Mouse (Mus musculus): ENCODE data around the gene Gpn3. TPM values are rescaled to one million over a fixed set of nuclear protein-coding genes. Genes with fewer than 3 reads are reported as not detected.

Gene Gpn3
- polyA plus RNA-seq, 1 experiment from 2014 or later, result 45.7 TPM

- no peaks in the 10 kb centered on the region for H3K36me3 ChIP-seq
- H3K4me1 ChIP-seq (replicated peaks), result peaks cover 18% of the 10 kb centered on the region
- no peaks in the 10 kb centered on the region for H3K9me3 ChIP-seq
- peak; percentile 94 for ATAC-seq (ENCODE audit: low FRiP score, low read depth)
- H3K9ac ChIP-seq, result peak within 1 kb of the TSS; percentile 79
- peak within 1 kb of the TSS; percentile 91 for H3K27ac ChIP-seq (replicated peaks)
- peak within 1 kb of the TSS; percentile 79 for H3K4me2 ChIP-seq
- H3K4me3 ChIP-seq, result peak within 1 kb of the TSS; percentile 71
- WGBS, result 2% methylated on average over 51 of the region's 51 CpGs
- H3K27me3 ChIP-seq, result no peaks in the 10 kb centered on the region
Observed at GRCm38 (mm10) chr5:122353807-122354491, 17.7 kb upstream of the Gpn3 start, which contains the start of the genes Rad9b and Vps29. Rad9b (minus strand) TSS chr5:122354233. Vps29 (plus strand) TSS chr5:122354369.

DNA sequence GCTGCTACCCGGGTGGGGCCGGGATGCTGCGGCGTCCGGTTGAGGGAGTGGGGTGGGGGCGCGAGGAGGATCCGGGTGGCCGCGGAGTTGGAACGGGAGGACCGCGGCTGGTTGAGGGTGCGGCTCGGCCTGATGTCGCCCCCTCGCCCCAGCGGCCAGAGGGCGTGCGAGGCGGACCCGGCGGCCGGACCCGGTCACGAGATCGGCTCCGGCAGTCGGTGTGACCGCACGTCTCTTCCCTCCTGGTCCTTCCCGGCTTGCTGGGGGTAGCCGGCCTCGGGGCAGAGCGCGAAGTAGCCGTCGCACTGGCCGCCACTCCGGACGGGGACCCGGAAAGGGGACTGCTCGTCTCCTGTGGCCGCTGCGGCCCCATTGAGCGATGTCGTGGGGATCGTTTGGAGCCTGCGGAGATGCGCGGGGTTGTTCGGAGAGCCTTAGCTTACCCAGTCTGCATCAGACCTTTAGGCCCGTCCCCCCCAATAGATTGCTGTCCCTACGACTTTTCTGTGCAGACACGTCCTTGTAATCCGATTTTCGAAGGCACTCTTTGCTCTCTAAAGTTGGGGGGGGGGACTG lies 17.1 kb upstream of the Gpn3 start:
- Histone ChIP-seq H3K9ac (peak overlapping the region; percentile 79), H3K9me3 (no peaks in the 10 kb centered on the region), H3K27me3 (no peaks in the 10 kb centered on the region), H3K36me3 (no peaks in the 10 kb centered on the region), H3K27ac (replicated peaks) (peak overlapping the region; percentile 91), H3K4me3 (peak overlapping the region; percentile 71), H3K4me2 (peak overlapping the region; percentile 70), H3K4me1 (replicated peaks) (peaks cover 18% of the 10 kb centered on the region)
- under 1% methylated on average over 51 of the region's 57 CpGs for WGBS
- ATAC-seq (ENCODE audit: low FRiP score, low read depth), result peak; percentile 83

DNA sequence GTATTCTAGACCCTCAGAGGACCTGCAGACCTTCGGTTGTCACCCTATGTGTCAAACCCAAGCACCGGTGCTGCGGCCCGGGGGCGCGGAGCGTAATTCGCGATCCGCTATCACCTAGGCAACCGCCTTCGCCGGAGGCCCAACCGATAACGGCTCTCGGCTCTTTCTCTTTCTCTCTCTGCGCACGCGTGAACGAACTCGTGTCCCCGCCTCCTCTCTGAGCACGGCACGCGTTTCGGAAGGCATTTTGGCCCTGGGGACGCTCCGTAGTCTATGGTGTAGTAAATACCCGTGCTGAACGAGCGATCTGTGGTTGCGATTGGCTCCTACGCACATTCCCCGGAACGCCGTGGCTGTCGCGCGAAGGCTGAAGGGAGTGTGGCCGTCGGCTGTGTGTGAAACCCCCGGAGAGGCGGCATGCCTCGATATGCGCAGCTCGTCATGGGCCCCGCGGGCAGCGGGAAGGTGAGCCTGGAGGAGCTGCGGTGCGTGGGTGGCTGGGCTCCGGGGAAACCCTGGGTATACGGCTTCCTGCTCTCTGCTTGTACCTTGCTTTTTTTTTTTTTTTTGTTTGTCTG lies 605 bp downstream of the Gpn3 start, which contains the start of gene Fam216a:
Gene Fam216a, minus strand, starts transcription at position 173 of the 578 bp plus-strand sequence.
- peak; percentile 96 for ATAC-seq (ENCODE audit: low FRiP score, low read depth)
- Histone ChIP-seq H3K27ac (replicated peaks) (peak within 1 kb of the TSS; percentile 98), H3K4me3 (peak within 1 kb of the TSS; percentile 88), H3K36me3 (peaks cover 31% of the 10 kb centered on the region), H3K4me1 (replicated peaks) (peaks cover 30% of the 10 kb centered on the region), H3K27me3 (no peaks in the 10 kb centered on the region), H3K9ac (peak within 1 kb of the TSS; percentile 87), H3K4me2 (peak within 1 kb of the TSS; percentile 66), H3K9me3 (no peaks in the 10 kb centered on the region)
- under 1% methylated on average over 53 of the region's 53 CpGs for WGBS

- Histone ChIP-seq H3K9me3 (no peaks in the 10 kb centered on the region), H3K9ac (peak overlapping the region; percentile 78), H3K27ac (replicated peaks) (peak overlapping the region; percentile 98), H3K4me1 (replicated peaks) (peaks cover 30% of the 10 kb centered on the region), H3K4me2 (peak overlapping the region; percentile 66), H3K36me3 (peaks cover 25% of the 10 kb centered on the region), H3K27me3 (no peaks in the 10 kb centered on the region), H3K4me3 (peak overlapping the region; percentile 88)
- no peak for ATAC-seq (ENCODE audit: low FRiP score, low read depth)
- WGBS, result 8% methylated on average over 5 of the region's 5 CpGs
Observed at GRCm38 (mm10) chr5:122372878-122373277, 1.2 kb downstream of the Gpn3 start.

GRCm38 (mm10) chr5:122377101-122377833 lies 5.6 kb downstream of the Gpn3 start:
- Histone ChIP-seq H3K4me2 (no peak overlapping the region), H3K9me3 (no peaks in the 10 kb centered on the region), H3K4me1 (replicated peaks) (peaks cover 13% of the 10 kb centered on the region), H3K36me3 (peaks cover 41% of the 10 kb centered on the region), H3K9ac (no peak overlapping the region), H3K4me3 (no peak overlapping the region), H3K27me3 (no peaks in the 10 kb centered on the region), H3K27ac (replicated peaks) (no peak overlapping the region)
- no peak for ATAC-seq (ENCODE audit: low FRiP score, low read depth)
- WGBS, result 86% methylated on average over 4 of the region's 4 CpGs

- Histone ChIP-seq H3K36me3 (peaks cover 41% of the 10 kb centered on the region), H3K27ac (replicated peaks) (no peak overlapping the region)
Observed at GRCm38 (mm10) chr5:122378171-122378570, 6.5 kb downstream of the Gpn3 start.

DNA sequence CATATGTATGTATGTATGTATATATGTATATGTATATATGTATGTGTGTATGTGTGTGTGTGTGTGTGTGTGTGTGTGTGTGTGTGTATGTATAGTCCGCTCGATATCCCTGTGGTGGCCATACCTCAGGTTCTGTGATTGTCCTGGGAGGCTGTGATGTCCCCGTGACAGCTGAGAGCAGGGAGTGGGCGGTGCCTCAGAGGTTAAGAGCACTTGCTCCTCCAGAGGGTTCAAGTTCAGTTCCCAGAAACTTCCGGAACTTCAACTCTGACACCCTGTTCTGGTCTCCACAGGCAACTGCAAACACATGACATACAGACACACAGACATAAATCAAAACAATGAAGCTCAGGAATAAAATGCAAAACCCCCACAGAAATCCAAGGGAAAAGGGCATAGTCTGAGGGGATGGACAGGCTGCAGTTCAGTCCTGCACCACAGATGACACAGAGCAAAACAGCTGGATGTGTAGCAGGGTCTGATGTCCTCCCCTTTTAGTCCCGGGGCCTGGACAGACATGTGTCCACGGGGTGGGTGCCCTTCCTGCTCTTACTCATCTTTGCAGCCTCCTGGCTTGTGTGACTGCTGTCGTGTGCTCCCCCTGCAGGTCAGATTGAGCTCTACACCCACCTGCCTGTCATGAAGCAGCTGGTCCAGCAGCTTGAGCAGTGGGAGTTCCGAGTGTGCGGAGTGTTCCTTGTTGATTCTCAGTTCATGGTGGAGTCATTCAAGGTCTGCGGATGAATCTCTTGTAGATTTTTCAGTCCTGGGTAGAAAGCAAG lies 7.9 kb downstream of the Gpn3 start:
- WGBS, result 56% methylated on average over 11 of the region's 11 CpGs
- Histone ChIP-seq H3K27me3 (no peaks in the 10 kb centered on the region), H3K9ac (no peak overlapping the region), H3K4me3 (no peak overlapping the region), H3K9me3 (no peaks in the 10 kb centered on the region), H3K4me1 (replicated peaks) (no peaks in the 10 kb centered on the region), H3K4me2 (no peak overlapping the region), H3K36me3 (peaks cover 38% of the 10 kb centered on the region), H3K27ac (replicated peaks) (no peak overlapping the region)
- 0 out of 2 replicates have a peak, but pooled peaks have one; percentile 45 for ATAC-seq (ENCODE audit: low FRiP score, low read depth)

More at GRCm38 (mm10) chr5:122378171-122378570, 6.5 kb downstream of the Gpn3 start:
- ATAC-seq (ENCODE audit: low FRiP score, low read depth), result no peak
- Histone ChIP-seq H3K4me2 (no peak overlapping the region), H3K27me3 (no peaks in the 10 kb centered on the region), H3K9ac (no peak overlapping the region), H3K4me1 (replicated peaks) (peaks cover 8% of the 10 kb centered on the region), H3K4me3 (no peak overlapping the region), H3K9me3 (no peaks in the 10 kb centered on the region)
- WGBS, result 97% methylated on average over 12 of the region's 12 CpGs

DNA sequence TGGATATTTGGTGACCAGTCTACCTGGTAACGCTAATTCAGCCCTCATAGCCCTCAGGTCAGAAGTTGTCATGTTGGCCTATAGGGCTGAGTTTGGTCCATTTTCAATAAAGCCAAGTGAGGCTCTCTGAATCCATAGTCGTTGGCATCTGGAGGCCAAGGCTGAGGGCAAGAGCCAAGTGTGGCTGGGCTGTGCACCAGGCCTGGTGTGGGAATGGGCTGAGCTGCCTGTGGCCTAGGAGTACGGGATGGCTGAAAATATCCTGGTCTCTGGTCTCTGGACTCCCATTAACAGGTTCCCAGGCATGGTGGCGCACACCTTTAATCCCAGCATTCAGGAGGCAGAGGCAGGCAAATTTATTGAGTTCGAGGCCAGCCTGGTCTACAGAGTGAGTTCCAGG lies 18.3 kb downstream of the Gpn3 start:
- H3K27me3 ChIP-seq, result no peaks in the 10 kb centered on the region
- no peak overlapping the region for H3K27ac ChIP-seq (replicated peaks)
- H3K36me3 ChIP-seq, result no peaks in the 10 kb centered on the region
- peaks cover 16% of the 10 kb centered on the region for H3K4me1 ChIP-seq (replicated peaks)
- H3K9ac ChIP-seq, result no peak overlapping the region
- WGBS, result 92% methylated on average over 5 of the region's 5 CpGs
- H3K4me2 ChIP-seq, result no peak overlapping the region
- no peak for ATAC-seq (ENCODE audit: low FRiP score, low read depth)
- H3K4me3 ChIP-seq, result no peak overlapping the region
- no peaks in the 10 kb centered on the region for H3K9me3 ChIP-seq

- Histone ChIP-seq H3K4me3 (no peak overlapping the region), H3K27me3 (no peaks in the 10 kb centered on the region), H3K9ac (no peak overlapping the region), H3K9me3 (no peaks in the 10 kb centered on the region), H3K4me2 (no peak overlapping the region), H3K36me3 (no peaks in the 10 kb centered on the region), H3K4me1 (replicated peaks) (peaks cover 16% of the 10 kb centered on the region), H3K27ac (replicated peaks) (no peak overlapping the region)
- ATAC-seq (ENCODE audit: low FRiP score, low read depth), result no peak
Observed at GRCm38 (mm10) chr5:122390671-122391070, 19.0 kb downstream of the Gpn3 start.

- Histone ChIP-seq H3K9me3 (no peaks in the 10 kb centered on the region), H3K9ac (no peak overlapping the region), H3K4me3 (peak overlapping the region; percentile 63), H3K4me2 (peak overlapping the region; percentile 74), H3K27ac (replicated peaks) (peak overlapping the region; percentile 72), H3K27me3 (no peaks in the 10 kb centered on the region), H3K36me3 (no peaks in the 10 kb centered on the region), H3K4me1 (replicated peaks) (peaks cover 16% of the 10 kb centered on the region)
- 55% methylated on average over 16 of the region's 16 CpGs for WGBS
- ATAC-seq (ENCODE audit: low FRiP score, low read depth), result peak; percentile 49
Observed at GRCm38 (mm10) chr5:122391178-122391785, 19.6 kb downstream of the Gpn3 start.

GRCm38 (mm10) chr5:122391786-122392180 lies 20.1 kb downstream of the Gpn3 start, which contains the start of gene Arpc3:
Arpc3 (plus strand) TSS chr5:122391878.
- peak within 1 kb of the TSS; percentile 69 for H3K9ac ChIP-seq
- 0 out of 2 replicates have a peak, but pooled peaks cover under 1% of the 10 kb centered on the region for H3K36me3 ChIP-seq
- H3K4me3 ChIP-seq, result peak within 1 kb of the TSS; percentile 63
- ATAC-seq (ENCODE audit: low FRiP score, low read depth), result peak; percentile 92
- H3K27me3 ChIP-seq, result no peaks in the 10 kb centered on the region
- peaks cover 16% of the 10 kb centered on the region for H3K4me1 ChIP-seq (replicated peaks)
- WGBS, result under 1% methylated on average over 39 of the region's 39 CpGs
- H3K27ac ChIP-seq (replicated peaks), result peak within 1 kb of the TSS; percentile 72
- peak within 1 kb of the TSS; percentile 74 for H3K4me2 ChIP-seq
- no peaks in the 10 kb centered on the region for H3K9me3 ChIP-seq

All from hindbrain, embryonic 15.5 days (tissue).